Mouse (Mus musculus): ENCODE data around the gene Pcsk6.

- TF ChIP-seq USF1 (IDR thresholded peaks at IDR 0.05; ENCODE audit: low read depth), result no peak
- no peak for TF ChIP-seq CTCF (IDR thresholded peaks at IDR 0.05; ENCODE audit: control insufficient read depth, insufficient read depth, insufficient read length)
- no peak for TF ChIP-seq MAX (IDR thresholded peaks at IDR 0.05)
- TF ChIP-seq CEBPB (IDR thresholded peaks at IDR 0.05; ENCODE audit: low read depth), result no peak
Measured at GRCm38 (mm10) chr7:65980000-65980399, 118.5 kb downstream of the Pcsk6 start.
